Mouse (Mus musculus) erythroblast, embryonic 14.5 days (primary cell): ENCODE data around the gene Ccr8. TPM values are rescaled to one million over a fixed set of nuclear protein-coding genes. Genes with fewer than 3 reads are reported as not detected.

ENCODE experiments used
- H3K27me3 ChIP-seq: 2 replicates; pipeline ENCODE4 v1.6.1; 2012; ENCODE audit warnings: inconsistent platforms; ENCODE audit not compliant: control insufficient read depth
- H3K36me3 ChIP-seq: 2 replicates; pipeline ENCODE4 v1.6.1; 2012; ENCODE audit warnings: mild to moderate bottlenecking, inconsistent platforms; ENCODE audit not compliant: control insufficient read depth
- H3K4me1 ChIP-seq: 2 replicates; pipeline ENCODE4 v1.6.1; 2012; ENCODE audit warnings: inconsistent platforms; ENCODE audit not compliant: control insufficient read depth
- H3K4me3 ChIP-seq: replicated peaks from 2 replicates; pipeline ENCODE3; 2012; ENCODE audit warnings: moderate library complexity, mild to moderate bottlenecking, inconsistent platforms
- H3K9me3 ChIP-seq: 2 replicates; pipeline ENCODE4 v1.6.1; 2012; ENCODE audit warnings: low read length, inconsistent platforms, mixed read lengths; ENCODE audit not compliant: control insufficient read depth
- GATA1 ChIP-seq: IDR thresholded peaks from 2 replicates; pipeline ENCODE4 v1.6.1; 2012; ENCODE audit warnings: low read length, inconsistent platforms, mixed read lengths
- TAL1 ChIP-seq: IDR thresholded peaks from 3 replicates; pipeline ENCODE4 v1.6.1; 2012; ENCODE audit warnings: low read length, inconsistent platforms, mixed read lengths
- polyA plus RNA-seq: library from polyadenylated mRNA; stranded (reverse); fragments of >175 nt; gene quantifications from 2 replicates; pipeline ENCODE4 v1.2.3, GENCODE M21; 2012

The Ccr8 gene
- polyA plus RNA-seq = not detected in 2 replicates

DNA sequence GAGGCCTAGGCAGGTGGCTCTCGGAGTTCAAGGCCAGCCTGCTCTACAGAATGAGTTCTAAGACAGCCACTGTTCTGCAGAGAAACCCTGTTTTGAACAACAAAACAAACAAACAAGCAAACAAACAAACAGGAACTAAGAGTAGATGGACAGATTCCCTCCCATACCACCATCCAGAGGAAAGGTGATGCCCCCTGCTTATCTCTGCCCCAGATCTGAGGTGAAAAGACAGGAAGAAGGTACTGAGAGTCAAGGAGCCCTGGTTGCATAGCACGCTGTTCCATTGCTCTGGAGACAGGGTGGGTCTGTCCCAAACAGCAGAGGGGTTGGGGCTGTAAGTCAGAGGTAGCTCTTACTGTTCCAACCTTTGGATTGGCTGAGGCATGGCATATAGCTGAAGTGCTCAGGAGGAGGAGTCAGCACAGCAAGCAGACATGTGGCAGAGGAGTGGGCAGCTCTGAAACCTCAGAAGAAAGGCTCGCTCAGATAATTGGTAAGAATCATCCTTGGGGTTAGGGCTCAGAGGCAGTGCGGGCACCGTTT lies at the start of gene Ccr8:
TSS of gene Ccr8 (plus strand) at position 419 of the 543 bp plus-strand sequence.
- no peaks in the 10 kb centered on the region for H3K9me3 ChIP-seq
- no peaks in the 10 kb centered on the region for H3K36me3 ChIP-seq
- no peak for TF ChIP-seq TAL1
- peak; percentile 73 for TF ChIP-seq GATA1
- no peak within 1 kb of the TSS for H3K4me3 ChIP-seq
- H3K27me3 ChIP-seq = no peaks in the 10 kb centered on the region
- H3K4me1 ChIP-seq = no peaks in the 10 kb centered on the region

DNA sequence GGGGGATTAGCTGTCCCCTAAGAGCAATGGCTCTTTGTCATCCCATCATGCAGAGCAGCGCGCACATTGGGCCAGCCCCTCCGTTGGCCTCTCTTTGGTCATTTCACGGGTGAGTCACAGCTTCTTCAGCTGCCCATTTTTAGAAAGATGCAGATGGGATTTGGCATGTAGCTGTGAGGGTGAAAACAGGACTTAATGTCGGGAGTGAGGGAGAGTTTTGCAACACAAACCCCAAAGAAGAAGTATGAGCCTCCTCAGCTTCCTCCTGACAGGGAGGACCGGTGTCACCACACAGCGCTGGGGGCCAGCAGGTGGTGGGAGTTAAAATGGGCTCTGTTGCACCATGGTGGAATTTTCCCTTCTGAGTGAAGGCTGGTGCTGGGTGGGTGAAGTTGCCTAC lies 48.8 kb upstream of the Ccr8 start:
- Histone ChIP-seq H3K4me1 (no peaks in the 10 kb centered on the region), H3K36me3 (no peaks in the 10 kb centered on the region), H3K9me3 (peaks cover 3% of the 10 kb centered on the region; the same call in 1 of the 2 replicates), H3K4me3 (no peak overlapping the region), H3K27me3 (no peaks in the 10 kb centered on the region)
- TF ChIP-seq GATA1 (no peak), TAL1 (no peak)

DNA sequence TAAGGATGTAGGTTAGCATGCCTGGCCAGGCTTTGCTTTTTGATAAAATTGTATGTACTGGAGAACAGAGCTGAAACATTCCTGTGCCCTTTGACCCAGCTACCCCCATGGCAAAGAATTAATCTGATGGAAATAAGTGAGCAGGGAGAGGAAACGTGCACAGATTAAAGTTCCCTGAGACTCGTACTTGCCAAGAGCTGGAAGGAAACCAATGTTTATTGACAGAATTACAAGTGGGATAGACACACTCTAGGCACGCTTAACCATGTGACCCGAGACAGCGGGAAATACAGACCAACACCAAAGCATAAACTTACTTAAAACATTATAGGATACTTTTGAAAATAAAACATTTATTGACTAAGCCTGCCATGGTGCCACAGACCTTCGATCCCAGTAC lies 43.4 kb upstream of the Ccr8 start:
- Histone ChIP-seq H3K36me3 (no peaks in the 10 kb centered on the region), H3K4me1 (no peaks in the 10 kb centered on the region), H3K27me3 (no peaks in the 10 kb centered on the region), H3K4me3 (no peak overlapping the region), H3K9me3 (no peaks in the 10 kb centered on the region)
- no peak for TF ChIP-seq TAL1
- no peak for TF ChIP-seq GATA1

DNA sequence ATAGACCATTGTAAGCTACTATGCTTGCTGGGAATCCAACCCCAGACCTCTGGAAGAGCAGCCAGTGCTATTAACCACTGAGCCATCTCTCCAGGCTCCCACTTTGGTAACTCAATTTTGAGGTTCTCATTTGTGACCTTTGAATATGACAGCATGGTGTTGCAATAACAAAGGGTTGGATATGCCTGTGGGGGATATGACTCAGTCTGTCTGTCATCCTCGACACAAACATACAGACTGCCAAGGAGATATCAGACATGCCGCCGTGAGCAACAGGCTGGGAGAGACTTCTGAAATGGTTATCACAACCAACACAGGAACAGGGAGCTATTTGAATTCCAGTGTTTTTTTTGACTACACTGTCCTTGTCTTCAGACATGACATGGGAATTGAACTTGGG lies 42.5 kb upstream of the Ccr8 start:
- H3K27me3 ChIP-seq = no peaks in the 10 kb centered on the region
- no peaks in the 10 kb centered on the region for H3K9me3 ChIP-seq
- TF ChIP-seq TAL1 (no peak), GATA1 (no peak)
- H3K4me3 ChIP-seq = no peak overlapping the region
- H3K4me1 ChIP-seq = no peaks in the 10 kb centered on the region
- no peaks in the 10 kb centered on the region for H3K36me3 ChIP-seq

DNA sequence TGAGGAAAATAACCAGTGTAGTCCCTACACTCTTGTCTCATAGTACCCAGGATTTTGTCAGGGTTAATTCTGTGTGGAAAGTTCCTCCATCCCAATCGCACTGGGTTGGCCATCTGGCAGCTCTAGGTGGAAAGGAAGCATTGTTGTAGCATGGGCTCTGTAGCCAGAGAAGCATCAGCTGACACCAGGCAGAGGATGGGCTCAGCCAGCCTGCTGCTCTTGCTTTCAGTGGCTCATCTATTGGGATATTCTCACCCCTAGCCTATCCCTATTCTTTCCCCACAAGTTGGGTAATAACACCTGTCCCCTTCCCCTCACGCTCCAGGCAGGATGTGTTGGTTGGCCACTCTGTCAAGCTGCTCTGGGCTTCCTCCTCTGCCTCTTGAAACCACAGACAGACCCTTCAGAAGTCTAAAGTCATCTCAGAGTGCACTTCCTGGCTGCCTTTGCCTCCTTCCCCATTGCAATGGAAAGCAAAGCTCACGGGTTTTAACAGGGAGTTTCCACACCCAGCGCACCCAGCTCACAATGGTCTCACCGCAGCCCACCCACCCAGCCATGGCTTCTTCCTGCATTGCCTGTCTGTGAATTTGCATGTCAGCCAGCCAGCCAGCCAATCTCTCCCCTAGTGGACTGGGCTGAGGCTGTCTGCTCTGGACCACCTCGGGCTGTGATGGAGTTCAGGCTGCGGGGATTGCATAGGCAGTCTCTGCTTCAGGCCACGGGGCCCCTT lies 37.2 kb upstream of the Ccr8 start:
- Histone ChIP-seq H3K4me3 (no peak overlapping the region), H3K36me3 (no peaks in the 10 kb centered on the region), H3K9me3 (no peaks in the 10 kb centered on the region), H3K4me1 (no peaks in the 10 kb centered on the region), H3K27me3 (no peaks in the 10 kb centered on the region)
- no peak for TF ChIP-seq TAL1

DNA sequence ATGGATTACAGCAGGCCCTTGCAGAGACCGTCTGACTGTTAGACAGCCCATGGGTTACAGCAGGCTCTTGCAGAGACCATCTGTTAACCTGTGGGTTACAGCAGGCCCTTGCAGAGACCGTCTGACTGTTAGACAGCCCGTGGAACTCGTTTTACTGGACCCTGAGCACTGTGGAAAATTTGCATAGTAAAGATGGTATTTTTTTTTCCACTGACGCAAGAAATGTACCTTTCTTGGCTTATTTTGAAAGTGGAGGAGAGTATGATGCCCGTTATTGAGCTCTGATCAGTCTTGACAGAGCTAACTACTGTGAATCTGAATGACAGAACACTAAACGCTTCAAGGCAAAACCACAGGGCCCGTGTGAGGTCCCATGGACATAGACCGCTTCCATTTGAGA lies 35.7 kb upstream of the Ccr8 start:
- Histone ChIP-seq H3K4me1 (no peaks in the 10 kb centered on the region), H3K36me3 (no peaks in the 10 kb centered on the region), H3K27me3 (no peaks in the 10 kb centered on the region), H3K9me3 (no peaks in the 10 kb centered on the region), H3K4me3 (no peak overlapping the region)
- TF ChIP-seq GATA1 = no peak
- TF ChIP-seq TAL1 = no peak

DNA sequence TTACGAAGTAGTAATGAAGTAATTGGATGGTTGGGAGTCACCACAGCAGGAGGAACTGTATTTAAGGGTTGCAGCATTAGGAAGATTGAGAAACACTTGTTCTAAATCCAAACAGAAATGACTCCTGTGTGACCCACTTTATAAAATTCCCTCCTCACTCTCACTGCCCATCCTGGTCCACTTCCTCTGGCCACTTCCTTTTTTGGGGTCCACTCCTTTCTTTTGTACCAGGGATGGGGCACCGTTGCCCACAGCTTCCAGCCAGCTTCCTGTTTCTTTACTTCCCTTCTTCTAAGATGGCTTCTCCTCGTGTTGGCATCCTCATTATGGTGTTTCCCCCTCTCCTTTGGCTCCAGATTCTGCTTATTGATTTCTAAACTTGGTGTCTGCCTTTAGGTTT lies 33.2 kb upstream of the Ccr8 start:
- Histone ChIP-seq H3K4me1 (no peaks in the 10 kb centered on the region), H3K4me3 (no peak overlapping the region), H3K36me3 (no peaks in the 10 kb centered on the region), H3K9me3 (no peaks in the 10 kb centered on the region), H3K27me3 (no peaks in the 10 kb centered on the region)
- TF ChIP-seq GATA1 (no peak), TAL1 (no peak)

DNA sequence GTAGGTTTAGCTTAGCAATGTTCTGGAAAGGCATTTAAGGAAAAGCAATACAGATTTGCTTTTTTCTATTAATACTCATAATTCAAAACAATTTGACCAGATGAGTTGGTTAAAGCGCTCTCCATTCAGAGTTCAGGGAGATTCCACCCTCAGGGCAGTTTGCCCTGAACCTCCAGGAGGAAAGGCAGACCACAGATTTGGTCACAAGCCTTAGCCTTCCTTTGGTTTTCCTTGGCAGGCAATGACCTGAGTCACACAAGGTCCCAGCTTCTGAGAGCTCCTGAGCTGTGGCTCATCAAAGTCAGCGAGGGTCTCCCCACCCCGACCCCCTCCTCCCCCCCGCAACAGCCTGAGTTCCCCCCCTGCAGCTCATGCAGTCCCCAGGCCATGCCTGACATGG lies 27.6 kb upstream of the Ccr8 start:
- no peaks in the 10 kb centered on the region for H3K9me3 ChIP-seq
- H3K36me3 ChIP-seq = no peaks in the 10 kb centered on the region
- H3K4me3 ChIP-seq = no peak overlapping the region
- TF ChIP-seq GATA1 (no peak), TAL1 (no peak)
- H3K27me3 ChIP-seq = no peaks in the 10 kb centered on the region
- no peaks in the 10 kb centered on the region for H3K4me1 ChIP-seq

DNA sequence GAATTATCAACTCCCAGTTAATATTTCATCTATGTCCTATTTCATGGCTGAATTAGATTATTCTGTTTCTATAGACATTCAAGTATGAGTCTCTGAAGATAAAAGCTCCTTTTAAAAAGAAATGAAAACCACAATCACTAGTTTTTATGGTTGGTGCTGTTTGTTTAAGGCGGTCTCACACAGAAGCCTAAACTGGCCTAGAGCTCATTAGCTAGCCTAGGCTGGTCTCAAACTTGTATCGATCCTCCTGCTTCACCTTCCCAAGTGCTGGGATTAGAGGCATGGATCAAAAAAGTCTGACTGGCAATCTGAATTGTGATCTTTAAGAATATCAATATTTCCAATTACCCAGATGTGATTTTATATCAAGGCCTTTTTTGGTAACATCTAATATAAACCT lies 24.3 kb upstream of the Ccr8 start:
- no peak overlapping the region for H3K4me3 ChIP-seq
- H3K27me3 ChIP-seq = no peaks in the 10 kb centered on the region
- no peaks in the 10 kb centered on the region for H3K9me3 ChIP-seq
- no peak for TF ChIP-seq TAL1
- no peaks in the 10 kb centered on the region for H3K4me1 ChIP-seq
- no peaks in the 10 kb centered on the region for H3K36me3 ChIP-seq

DNA sequence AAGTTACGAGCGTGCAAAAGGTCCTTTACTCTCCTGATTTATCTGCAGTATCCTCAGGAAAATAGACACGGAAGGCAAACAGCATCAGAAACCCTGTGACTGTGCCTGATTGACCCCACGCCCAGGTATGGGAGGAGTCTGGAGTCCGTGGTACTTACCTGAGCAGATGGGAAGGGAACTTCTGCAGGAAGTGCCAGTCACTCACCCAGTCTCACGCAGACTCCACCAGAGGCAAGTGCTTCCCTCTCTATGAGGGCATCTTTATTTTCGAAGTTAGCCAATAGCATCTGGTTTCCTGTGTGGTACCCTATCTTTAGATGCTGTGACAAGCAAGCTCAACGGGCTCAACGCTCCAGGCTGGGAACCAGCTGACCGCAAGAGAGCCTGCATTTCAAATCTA lies 23.9 kb upstream of the Ccr8 start:
- Histone ChIP-seq H3K9me3 (no peaks in the 10 kb centered on the region), H3K4me1 (no peaks in the 10 kb centered on the region)
- no peak for TF ChIP-seq GATA1
- no peak for TF ChIP-seq TAL1

More for the DNA sequence above, 23.9 kb upstream of the Ccr8 start:
- Histone ChIP-seq H3K27me3 (no peaks in the 10 kb centered on the region), H3K4me3 (no peak overlapping the region), H3K36me3 (no peaks in the 10 kb centered on the region)
